Mouse (Mus musculus) MN1 (cell line): ENCODE measurements around the gene Esrra.
"Not testable (repeated sequence)": the region's sequence is repeated elsewhere in the genome, so short reads cannot be mapped to it uniquely, and the experiment has no call there.

Source experiments
- DNase-seq: peaks from one replicate; pipeline ENCODE4 v3.0.0-alpha.2; 2016; ENCODE audit warnings: low spot score

Gene Esrra

DNA sequence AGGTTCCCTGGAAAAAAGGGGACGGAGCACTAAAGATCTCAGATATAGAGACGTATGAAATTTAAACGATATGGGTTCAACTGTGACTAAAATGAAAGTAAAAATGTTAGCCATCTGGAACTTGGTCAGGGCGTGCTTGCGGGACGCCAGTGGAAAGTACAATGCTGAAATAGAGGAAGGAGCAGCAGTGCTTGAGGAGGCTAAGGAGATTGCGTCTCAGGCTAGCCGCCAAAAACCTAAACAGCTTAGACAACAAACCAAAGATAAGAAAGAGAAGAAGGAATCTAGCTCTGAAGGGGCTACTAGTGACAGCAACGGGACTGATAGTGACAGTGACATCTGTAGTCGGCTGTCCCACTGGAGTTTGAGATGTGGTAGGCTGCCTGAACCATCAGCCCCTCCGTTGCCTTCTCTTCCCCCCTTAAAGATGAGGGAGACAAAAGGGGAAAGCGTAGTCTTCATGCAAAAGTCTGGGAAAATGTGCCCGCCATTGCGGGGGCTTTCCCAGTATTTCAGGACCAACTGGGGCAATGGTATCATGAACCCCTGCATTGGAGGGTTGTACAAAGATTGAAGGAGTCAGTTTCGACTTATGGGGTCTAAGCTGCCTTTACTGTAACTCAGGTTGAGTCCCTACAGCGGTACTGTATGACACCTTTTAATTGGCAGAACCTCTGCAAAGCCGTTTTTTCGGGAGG lies 25.9 kb downstream of the Esrra start:
- DNase-seq, result not testable (repeated sequence)

DNA sequence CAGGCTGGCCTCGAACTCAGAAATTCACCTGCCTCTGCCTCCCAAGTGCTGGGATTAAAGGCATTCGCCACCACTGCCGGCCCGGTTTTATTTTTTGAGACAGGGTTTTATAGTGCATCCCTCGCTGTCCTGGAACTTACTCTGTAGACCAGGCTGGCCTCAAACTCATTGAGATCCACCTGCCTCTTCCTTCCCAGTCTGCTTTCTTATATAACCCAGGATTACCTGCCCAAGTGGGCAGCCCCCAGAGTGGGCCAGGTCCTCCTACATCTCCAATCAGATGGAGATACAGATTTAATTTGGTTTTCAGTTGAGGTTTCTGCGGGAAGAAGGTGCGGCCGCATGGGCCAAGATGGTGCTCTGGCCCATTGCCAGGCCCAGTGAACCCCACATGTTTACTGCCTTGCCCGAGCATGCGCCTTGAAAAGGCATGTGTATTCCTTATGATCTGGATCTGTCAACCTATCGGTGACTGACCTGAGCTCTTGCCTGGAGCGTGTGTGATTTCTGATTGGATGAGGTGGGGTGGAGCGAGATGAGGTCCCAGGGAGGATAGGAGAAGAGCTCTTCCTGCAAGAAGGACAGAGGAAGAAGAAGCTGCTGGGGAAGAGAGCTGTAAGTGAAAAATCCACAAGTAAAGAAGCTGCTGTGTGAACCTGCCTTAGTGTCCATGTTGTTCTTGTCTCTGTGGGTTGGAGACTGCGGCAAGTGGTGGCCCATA lies 27.7 kb downstream of the Esrra start:
- DNase-seq, result no peak

DNA sequence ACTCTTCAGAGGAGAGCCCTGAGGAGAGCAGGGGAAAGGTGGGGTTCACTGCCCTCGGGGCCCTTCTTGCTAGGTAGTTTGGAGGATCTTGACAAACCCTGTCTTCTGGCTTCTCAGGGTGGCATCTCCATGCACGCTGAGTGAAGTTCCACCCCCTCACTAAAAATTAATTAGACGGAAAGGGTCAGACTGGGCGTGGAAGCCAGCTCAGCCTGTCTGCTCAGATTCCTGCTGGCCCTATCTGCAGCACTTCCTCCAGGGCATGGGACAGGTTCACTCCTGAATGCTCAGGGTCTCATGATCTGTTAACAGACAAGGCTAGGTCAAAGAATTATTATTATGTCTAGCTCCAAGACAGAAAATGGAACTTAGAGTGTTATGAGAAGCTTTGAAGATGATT lies 29.1 kb downstream of the Esrra start:
- DNase-seq, result no peak

DNA sequence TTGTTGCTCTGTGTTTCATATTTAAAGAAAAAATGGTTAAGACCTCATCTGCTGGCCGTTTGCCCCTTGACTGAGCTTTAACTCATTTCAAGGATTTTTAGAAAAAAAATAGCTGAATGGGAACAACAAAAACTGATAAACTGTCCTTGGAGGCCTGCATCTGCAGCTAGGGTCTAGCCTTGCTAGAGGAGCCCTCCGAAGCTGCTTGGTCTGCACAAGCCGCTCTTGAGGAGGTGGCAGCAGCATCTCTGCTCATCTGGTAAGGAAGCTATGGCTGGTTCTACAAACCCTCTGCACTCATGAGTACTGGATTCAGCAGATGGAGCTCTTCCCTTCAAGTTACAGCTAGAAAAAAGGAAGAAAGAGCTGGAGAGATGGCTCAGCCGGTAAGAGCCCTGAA lies 43.6 kb downstream of the Esrra start:
- DNase-seq, result no peak

DNA sequence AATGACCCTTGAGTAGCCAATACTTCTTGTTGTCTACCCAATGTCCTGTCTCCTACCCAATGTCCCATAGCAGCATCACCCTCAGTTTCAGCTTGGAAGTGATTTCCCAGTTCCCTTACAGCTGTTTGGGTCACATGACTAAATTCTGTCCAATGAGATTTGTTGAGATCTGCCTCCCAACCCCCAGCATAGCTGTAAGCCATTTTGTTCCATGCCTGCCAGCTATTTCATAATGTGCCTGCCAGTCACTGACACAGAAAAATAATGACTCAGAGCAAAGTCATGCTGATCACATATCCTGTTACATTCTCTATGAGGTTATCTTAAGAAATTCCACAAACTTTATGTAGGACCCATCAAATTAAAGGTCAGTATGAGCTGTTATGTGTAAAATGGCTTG lies 44.8 kb downstream of the Esrra start:
- DNase-seq, result no peak

DNA sequence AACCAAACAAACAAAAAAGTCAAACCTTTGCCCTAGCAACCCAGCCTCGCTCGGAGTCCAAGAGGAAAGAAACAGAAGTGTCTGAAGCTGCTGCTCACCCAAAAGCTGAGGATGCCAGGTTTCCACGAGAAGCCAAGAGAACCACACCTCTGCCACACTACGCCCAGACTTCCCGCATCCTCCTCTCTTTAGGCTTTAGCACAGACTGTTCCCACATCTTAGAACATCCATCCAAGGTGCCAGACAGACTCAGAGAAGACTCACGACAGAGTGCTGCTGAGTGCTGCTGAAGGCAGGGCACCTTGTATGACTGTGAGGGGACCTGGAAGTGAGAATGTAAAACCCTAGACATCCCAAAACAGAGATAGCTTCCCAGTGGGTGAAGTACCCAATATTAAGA lies 45.8 kb downstream of the Esrra start:
- no peak for DNase-seq

DNA sequence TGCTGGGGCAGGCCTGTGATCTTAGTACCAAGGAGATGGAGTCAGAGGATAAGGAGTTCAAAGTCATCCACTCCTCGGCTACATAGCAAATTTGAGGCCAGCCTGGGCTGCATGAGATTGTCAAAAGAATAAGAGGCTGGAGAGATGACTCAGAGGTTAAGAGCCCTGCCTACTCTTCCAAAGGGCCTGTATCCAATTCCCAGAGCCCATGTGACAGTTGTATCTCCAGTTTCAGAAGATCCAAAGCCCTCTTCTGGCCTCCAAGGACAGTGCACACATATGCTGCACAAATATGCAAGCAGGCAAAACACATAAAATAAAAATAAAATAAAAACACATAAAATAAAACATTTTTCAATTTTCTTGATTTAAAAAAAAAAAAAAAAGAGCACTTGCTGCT lies 47.4 kb downstream of the Esrra start:
- no peak for DNase-seq

DNA sequence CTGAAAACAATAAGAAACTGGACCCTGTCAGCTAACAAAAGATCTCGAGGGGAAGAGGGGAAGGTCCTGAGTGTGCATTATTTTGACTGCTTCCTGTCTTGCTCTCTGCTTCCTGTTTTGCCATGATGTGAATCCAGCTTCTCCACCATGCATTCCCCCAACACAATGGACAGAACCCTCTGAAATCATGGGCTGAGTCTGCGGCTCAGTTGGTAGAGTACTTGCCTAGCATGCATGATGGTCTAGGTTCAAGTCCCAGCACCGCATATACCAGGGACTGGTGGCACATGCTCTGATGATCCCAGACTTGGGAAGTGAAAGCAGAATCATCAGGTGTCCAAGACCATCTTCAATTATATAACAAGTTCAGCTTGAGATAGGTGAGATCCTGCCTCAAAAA lies 48.9 kb downstream of the Esrra start:
- no peak for DNase-seq

DNA sequence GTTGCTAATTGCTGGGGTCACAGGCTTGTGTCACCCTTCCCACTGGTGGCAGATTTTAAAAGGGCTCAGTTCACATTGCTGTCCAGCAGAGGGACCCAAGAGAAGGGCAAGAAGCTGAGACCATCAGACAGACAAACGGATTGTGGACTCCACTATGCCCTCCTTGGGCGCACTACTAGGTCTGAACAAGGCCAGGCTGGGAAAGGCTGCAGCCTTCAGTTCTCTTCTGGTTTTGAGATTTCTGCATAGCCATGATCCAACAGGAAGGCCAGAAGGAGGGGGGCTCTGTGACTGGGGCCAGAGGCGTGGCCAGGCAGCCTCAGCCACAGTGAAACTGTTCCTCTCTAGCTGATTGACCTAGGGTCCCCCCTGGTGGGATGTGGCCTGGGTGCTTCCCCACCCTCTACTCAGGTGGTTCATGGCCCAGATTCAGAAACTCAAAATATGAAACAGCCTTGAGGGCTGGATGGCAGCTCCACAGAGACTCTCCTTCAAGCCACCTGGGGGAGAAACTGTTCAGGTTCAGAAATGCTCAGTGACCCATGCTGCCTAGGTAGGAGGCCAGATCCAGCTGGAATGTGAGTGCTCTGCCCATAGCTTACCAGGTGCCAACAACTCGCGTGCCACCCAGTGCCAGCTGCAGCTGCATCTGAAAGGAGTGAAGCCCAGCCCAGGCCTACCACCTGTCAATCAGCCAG lies 49.9 kb downstream of the Esrra start:
- DNase-seq, result peak; percentile 30

DNA sequence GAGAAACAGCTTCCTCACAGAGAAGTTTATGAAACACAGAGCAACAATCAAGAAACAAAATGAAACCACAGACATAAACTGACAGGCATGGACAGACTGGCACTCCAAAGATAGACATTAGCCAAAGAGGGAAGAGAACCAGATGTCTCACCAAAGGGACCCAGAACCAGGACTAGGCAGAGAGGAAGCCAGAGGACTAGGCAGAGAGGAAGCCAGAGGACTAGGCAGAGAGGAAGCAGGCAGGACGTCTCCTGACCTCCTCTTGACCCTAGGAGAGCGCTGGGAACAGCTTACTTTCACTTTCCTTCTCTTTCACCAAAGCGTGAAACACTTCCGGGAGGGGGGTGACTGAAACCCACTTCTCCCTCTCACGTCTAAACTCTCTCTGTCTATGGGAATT lies 52.3 kb downstream of the Esrra start:
- DNase-seq, result peak; percentile 60

DNA sequence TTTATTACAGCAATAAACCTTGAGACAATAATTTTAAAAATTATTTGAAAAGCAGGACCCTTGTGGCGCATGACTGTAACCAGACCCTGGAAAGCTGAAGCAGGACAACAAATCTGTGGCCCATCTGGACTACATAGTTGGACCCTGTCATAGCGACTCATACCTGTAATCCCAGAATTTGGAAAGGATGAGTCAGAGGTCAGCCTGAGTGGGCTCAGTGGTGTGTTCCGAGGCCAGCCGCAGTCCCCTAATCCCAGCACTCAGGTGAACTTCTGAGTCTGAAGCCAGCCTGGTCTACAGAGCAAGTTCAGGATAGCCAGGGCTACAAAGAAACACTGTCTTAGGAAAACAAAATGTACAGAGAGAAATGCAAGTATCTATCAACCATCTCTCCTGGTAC lies 60.2 kb downstream of the Esrra start:
- no peak for DNase-seq
